Mouse (Mus musculus): ENCODE measurements at regions not wholly inside any gene's neighbourhood (a gene's known extent, or its start where the extent isn't known, plus 50 kb on each side); places are given as distances from the start of the nearest gene placed in this dataset.

- no peaks in the 10 kb centered on the region for H3K36me3 ChIP-seq (ENCODE audit: control insufficient read depth, insufficient read depth, low read length)
- H3K4me1 ChIP-seq (ENCODE audit: control insufficient read depth, insufficient read depth, insufficient read length) = no peaks in the 10 kb centered on the region
- DNase-seq (ENCODE audit: low read depth in 1 of 2, low spot score in 2 of 2) = no peak
- TF ChIP-seq CTCF (IDR thresholded peaks at IDR 0.05; ENCODE audit: extremely low read depth, insufficient read depth, insufficient read length, insufficient replicate concordance) (no peak), POLR2A (IDR thresholded peaks at IDR 0.05; ENCODE audit: low read depth, low read length) (no peak)
- WGBS = 86% methylated on average over 2 of the region's 2 CpGs
- H3K27me3 ChIP-seq (ENCODE audit: control insufficient read depth, insufficient read depth, low read length) = no peaks in the 10 kb centered on the region
- H3K27ac ChIP-seq (ENCODE audit: insufficient read depth, low read length) = no peak overlapping the region
- H3K4me3 ChIP-seq (ENCODE audit: extremely low read depth, insufficient read depth, insufficient read length) = no peak overlapping the region
These were observed 626.5 kb downstream of the Gsdmc2 start for GRCm38 (mm10) chr15:63218393-63219060.

DNA sequence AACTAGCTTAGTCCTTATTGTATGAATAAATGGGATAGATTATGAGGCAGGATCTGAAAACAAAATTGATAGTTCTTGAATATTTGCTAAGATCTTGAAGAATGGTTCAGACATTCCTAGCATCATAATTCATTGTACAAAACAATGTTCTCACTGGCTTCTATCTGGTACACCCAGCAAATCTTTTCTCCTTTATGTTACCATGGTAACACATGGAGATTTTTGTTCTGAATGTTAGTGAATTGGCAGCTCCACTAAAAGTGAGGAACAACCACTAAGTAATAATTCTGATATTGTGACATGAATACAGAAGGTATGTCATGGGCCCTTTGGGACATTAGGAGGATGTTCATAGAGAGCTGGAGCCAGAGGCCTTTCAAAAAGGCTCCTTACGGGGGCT, 639.8 kb downstream of the Gsdmc2 start:
- TF ChIP-seq CTCF (IDR thresholded peaks at IDR 0.05; ENCODE audit: extremely low read depth, insufficient read depth, insufficient read length, insufficient replicate concordance) (no peak), POLR2A (IDR thresholded peaks at IDR 0.05; ENCODE audit: low read depth, low read length) (no peak)
- Histone ChIP-seq H3K27me3 (ENCODE audit: control insufficient read depth, insufficient read depth, low read length) (no peaks in the 10 kb centered on the region), H3K4me1 (ENCODE audit: control insufficient read depth, insufficient read depth, insufficient read length) (no peaks in the 10 kb centered on the region), H3K36me3 (ENCODE audit: control insufficient read depth, insufficient read depth, low read length) (no peaks in the 10 kb centered on the region), H3K27ac (ENCODE audit: insufficient read depth, low read length) (no peak overlapping the region), H3K4me3 (ENCODE audit: extremely low read depth, insufficient read depth, insufficient read length) (no peak overlapping the region)
- no peak for DNase-seq (ENCODE audit: low read depth in 1 of 2, low spot score in 2 of 2)
- WGBS = 92% methylated on average over 1 of the region's 1 CpGs

DNA sequence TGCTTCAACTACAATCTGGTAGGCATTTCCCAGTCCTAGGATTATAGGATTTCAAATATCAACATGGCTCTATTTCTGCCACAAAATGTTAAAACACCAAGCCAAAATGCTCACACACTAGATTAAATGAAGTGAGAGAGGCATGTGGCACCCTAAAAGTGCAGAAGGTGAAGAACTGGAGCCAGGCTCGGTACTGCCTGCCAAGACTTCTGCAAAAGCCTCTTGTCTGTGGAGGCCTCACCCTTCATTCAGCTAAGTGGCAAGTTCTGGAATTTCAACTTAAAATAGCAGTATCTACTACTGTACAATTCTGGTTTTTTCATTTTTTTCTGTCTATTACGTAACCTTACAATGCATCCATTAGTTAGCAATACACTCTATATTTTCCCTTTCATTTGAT, 649.9 kb downstream of the Gsdmc2 start:
- no peak overlapping the region for H3K27ac ChIP-seq (ENCODE audit: insufficient read depth, low read length)
- TF ChIP-seq CTCF (IDR thresholded peaks at IDR 0.05; ENCODE audit: extremely low read depth, insufficient read depth, insufficient read length, insufficient replicate concordance) (no peak), POLR2A (IDR thresholded peaks at IDR 0.05; ENCODE audit: low read depth, low read length) (no peak)
- WGBS = 92% methylated on average over 2 of the region's 2 CpGs

DNA sequence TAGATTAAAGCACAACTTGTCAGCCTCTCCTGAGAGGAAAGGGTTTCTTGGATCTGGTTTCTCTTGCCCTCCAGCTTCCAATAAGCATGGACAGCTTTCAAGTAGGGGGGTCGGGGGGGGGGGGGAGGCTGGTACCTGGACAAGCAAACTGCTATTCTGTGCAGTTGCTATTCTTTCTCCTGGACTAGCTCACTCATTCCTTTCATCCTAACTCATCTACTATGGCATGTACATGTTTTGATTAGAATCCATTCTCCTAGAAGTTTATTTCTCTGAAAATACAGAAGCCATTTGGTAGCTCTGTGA, 650.5 kb downstream of the Gsdmc2 start:
- TF ChIP-seq POLR2A (IDR thresholded peaks at IDR 0.05; ENCODE audit: low read depth, low read length) (no peak), CTCF (IDR thresholded peaks at IDR 0.05; ENCODE audit: extremely low read depth, insufficient read depth, insufficient read length, insufficient replicate concordance) (no peak)
- no peaks in the 10 kb centered on the region for H3K36me3 ChIP-seq (ENCODE audit: control insufficient read depth, insufficient read depth, low read length)
- H3K4me1 ChIP-seq (ENCODE audit: control insufficient read depth, insufficient read depth, insufficient read length) = no peaks in the 10 kb centered on the region
- no peak overlapping the region for H3K4me3 ChIP-seq (ENCODE audit: extremely low read depth, insufficient read depth, insufficient read length)
- 40% methylated on average over 1 of the region's 1 CpGs for WGBS
- H3K27ac ChIP-seq (ENCODE audit: insufficient read depth, low read length) = no peak overlapping the region
- no peaks in the 10 kb centered on the region for H3K27me3 ChIP-seq (ENCODE audit: control insufficient read depth, insufficient read depth, low read length)
- DNase-seq (ENCODE audit: low read depth in 1 of 2, low spot score in 2 of 2) = no peak

More for the DNA sequence above, 649.9 kb downstream of the Gsdmc2 start:
- Histone ChIP-seq H3K36me3 (ENCODE audit: control insufficient read depth, insufficient read depth, low read length) (no peaks in the 10 kb centered on the region), H3K4me3 (ENCODE audit: extremely low read depth, insufficient read depth, insufficient read length) (no peak overlapping the region), H3K4me1 (ENCODE audit: control insufficient read depth, insufficient read depth, insufficient read length) (no peaks in the 10 kb centered on the region), H3K27me3 (ENCODE audit: control insufficient read depth, insufficient read depth, low read length) (no peaks in the 10 kb centered on the region)
- no peak for DNase-seq (ENCODE audit: low read depth in 1 of 2, low spot score in 2 of 2)

- TF ChIP-seq POLR2A (IDR thresholded peaks at IDR 0.05; ENCODE audit: low read depth, low read length) (no peak), CTCF (IDR thresholded peaks at IDR 0.05; ENCODE audit: extremely low read depth, insufficient read depth, insufficient read length, insufficient replicate concordance) (no peak)
- no peak overlapping the region for H3K4me3 ChIP-seq (ENCODE audit: extremely low read depth, insufficient read depth, insufficient read length)
- H3K36me3 ChIP-seq (ENCODE audit: control insufficient read depth, insufficient read depth, low read length) = no peaks in the 10 kb centered on the region
- no peaks in the 10 kb centered on the region for H3K27me3 ChIP-seq (ENCODE audit: control insufficient read depth, insufficient read depth, low read length)
- DNase-seq (ENCODE audit: low read depth in 1 of 2, low spot score in 2 of 2) = no peak
- H3K27ac ChIP-seq (ENCODE audit: insufficient read depth, low read length) = no peak overlapping the region
- no peaks in the 10 kb centered on the region for H3K4me1 ChIP-seq (ENCODE audit: control insufficient read depth, insufficient read depth, insufficient read length)
- WGBS = 88% methylated on average over 2 of the region's 2 CpGs
These were observed 651.1 kb downstream of the Gsdmc2 start for GRCm38 (mm10) chr15:63193617-63194491.

- Histone ChIP-seq H3K27me3 (ENCODE audit: control insufficient read depth, insufficient read depth, low read length) (no peaks in the 10 kb centered on the region), H3K36me3 (ENCODE audit: control insufficient read depth, insufficient read depth, low read length) (no peaks in the 10 kb centered on the region), H3K4me1 (ENCODE audit: control insufficient read depth, insufficient read depth, insufficient read length) (no peaks in the 10 kb centered on the region), H3K27ac (ENCODE audit: insufficient read depth, low read length) (no peak overlapping the region), H3K4me3 (ENCODE audit: extremely low read depth, insufficient read depth, insufficient read length) (no peak overlapping the region)
- TF ChIP-seq POLR2A (IDR thresholded peaks at IDR 0.05; ENCODE audit: low read depth, low read length) (no peak), CTCF (IDR thresholded peaks at IDR 0.05; ENCODE audit: extremely low read depth, insufficient read depth, insufficient read length, insufficient replicate concordance) (no peak)
- DNase-seq (ENCODE audit: low read depth in 1 of 2, low spot score in 2 of 2) = no peak
- 91% methylated on average over 2 of the region's 2 CpGs for WGBS
These were observed 653.2 kb downstream of the Gsdmc2 start for GRCm38 (mm10) chr15:63191731-63192130.

GRCm38 (mm10) chr15:63190086-63190485, 654.9 kb downstream of the Gsdmc2 start:
- Histone ChIP-seq H3K27me3 (ENCODE audit: control insufficient read depth, insufficient read depth, low read length) (no peaks in the 10 kb centered on the region), H3K4me3 (ENCODE audit: extremely low read depth, insufficient read depth, insufficient read length) (no peak overlapping the region), H3K27ac (ENCODE audit: insufficient read depth, low read length) (no peak overlapping the region), H3K36me3 (ENCODE audit: control insufficient read depth, insufficient read depth, low read length) (no peaks in the 10 kb centered on the region), H3K4me1 (ENCODE audit: control insufficient read depth, insufficient read depth, insufficient read length) (no peaks in the 10 kb centered on the region)
- DNase-seq (ENCODE audit: low read depth in 1 of 2, low spot score in 2 of 2) = no peak
- WGBS = 66% methylated on average over 2 of the region's 2 CpGs
- TF ChIP-seq CTCF (IDR thresholded peaks at IDR 0.05; ENCODE audit: extremely low read depth, insufficient read depth, insufficient read length, insufficient replicate concordance) (no peak), POLR2A (IDR thresholded peaks at IDR 0.05; ENCODE audit: low read depth, low read length) (no peak)

Measured in spleen, adult 2 months (tissue).